Mouse (Mus musculus): ENCODE data around the gene Sult2a8. TPM values are rescaled to one million over a fixed set of nuclear protein-coding genes. Genes with fewer than 3 reads are reported as not detected.
A peak's percentile ranks its signal among the peaks of the same experiment; 100 is the strongest.
"Not testable (repeated sequence)": the region's sequence is repeated elsewhere in the genome, so short reads cannot be mapped to it uniquely, and the experiment has no call there.

Sult2a8 gene
- 19.8 and 22.7 TPM in 2 replicates for polyA plus RNA-seq (2015; fragmentation: Nextera tagmentation; extraction: Ambion mirVana)

- 58% methylated on average over 3 of the region's 3 CpGs for WGBS (ENCODE audit: insufficient replicate concordance)
- Histone ChIP-seq H3K9me3 (ENCODE audit: low read length) (no peaks in the 10 kb centered on the region), H3K4me2 (ENCODE audit: low read depth, low read length) (no peak within 1 kb of the TSS), H3K4me3 (ENCODE audit: low read depth, low read length) (no peak within 1 kb of the TSS), H3K9ac (replicated peaks) (no peak within 1 kb of the TSS), H3K36me3 (replicated peaks; ENCODE audit: insufficient read depth, low read length) (no peaks in the 10 kb centered on the region), H3K27ac (ENCODE audit: low read depth) (no peak within 1 kb of the TSS), H3K27me3 (ENCODE audit: insufficient read depth, low read length) (no peaks in the 10 kb centered on the region), H3K4me1 (ENCODE audit: insufficient read depth) (no peaks in the 10 kb centered on the region)
- TF ChIP-seq CTCF (IDR thresholded peaks at IDR 0.05; ENCODE audit: low read depth) = no peak
- TF ChIP-seq EP300 (IDR thresholded peaks at IDR 0.05; ENCODE audit: low read depth) = no peak
- no peak for ATAC-seq
- no peak for DNase-seq
These were observed at the start of gene Sult2a8 for GRCm38 (mm10) chr7:14446534-14446933. Gene Sult2a8 (minus strand): TSS chr7:14446769.

GRCm38 (mm10) chr7:14494130-14494529, 47.6 kb upstream of the Sult2a8 start, which contains the start of gene Sult2a7:
Gene Sult2a7 (minus strand): TSS chr7:14494230.
- no peaks in the 10 kb centered on the region for H3K9me3 ChIP-seq (ENCODE audit: low read length)
- H3K27me3 ChIP-seq (ENCODE audit: insufficient read depth, low read length) = no peaks in the 10 kb centered on the region
- no peaks in the 10 kb centered on the region for H3K36me3 ChIP-seq (replicated peaks; ENCODE audit: insufficient read depth, low read length)
- no peak for DNase-seq
- ATAC-seq = no peak
- no peaks in the 10 kb centered on the region for H3K4me1 ChIP-seq (ENCODE audit: insufficient read depth)
- TF ChIP-seq CTCF (IDR thresholded peaks at IDR 0.05; ENCODE audit: low read depth) (no peak), EP300 (IDR thresholded peaks at IDR 0.05; ENCODE audit: low read depth) (no peak)
- WGBS (ENCODE audit: insufficient replicate concordance) = 83% methylated on average over 4 of the region's 4 CpGs
- no peak within 1 kb of the TSS for H3K4me2 ChIP-seq (ENCODE audit: low read depth, low read length)
- H3K4me3 ChIP-seq (ENCODE audit: low read depth, low read length) = no peak within 1 kb of the TSS
- H3K27ac ChIP-seq (ENCODE audit: low read depth) = no peak within 1 kb of the TSS
- H3K9ac ChIP-seq (replicated peaks) = no peak within 1 kb of the TSS

- Histone ChIP-seq H3K36me3 (replicated peaks; ENCODE audit: insufficient read depth, low read length) (no peaks in the 10 kb centered on the region), H3K9ac (replicated peaks) (no peak overlapping the region), H3K27me3 (ENCODE audit: insufficient read depth, low read length) (no peaks in the 10 kb centered on the region), H3K9me3 (ENCODE audit: low read length) (no peaks in the 10 kb centered on the region), H3K4me3 (ENCODE audit: low read depth, low read length) (no peak overlapping the region), H3K4me2 (ENCODE audit: low read depth, low read length) (no peak overlapping the region), H3K27ac (ENCODE audit: low read depth) (no peak overlapping the region), H3K4me1 (ENCODE audit: insufficient read depth) (no peaks in the 10 kb centered on the region)
- ATAC-seq = no peak
- DNase-seq = no peak
- no peak for TF ChIP-seq EP300 (IDR thresholded peaks at IDR 0.05; ENCODE audit: low read depth)
- TF ChIP-seq CTCF (IDR thresholded peaks at IDR 0.05; ENCODE audit: low read depth) = no peak
- 59% methylated on average over 3 of the region's 3 CpGs for WGBS (ENCODE audit: insufficient replicate concordance)
These were observed 46.3 kb upstream of the Sult2a8 start for GRCm38 (mm10) chr7:14492886-14493285.

GRCm38 (mm10) chr7:14439581-14439980, 7.0 kb downstream of the Sult2a8 start:
- Histone ChIP-seq H3K4me2 (ENCODE audit: low read depth, low read length) (no peak overlapping the region), H3K27me3 (ENCODE audit: insufficient read depth, low read length) (no peaks in the 10 kb centered on the region), H3K9me3 (ENCODE audit: low read length) (no peaks in the 10 kb centered on the region), H3K36me3 (replicated peaks; ENCODE audit: insufficient read depth, low read length) (no peaks in the 10 kb centered on the region), H3K4me1 (ENCODE audit: insufficient read depth) (no peaks in the 10 kb centered on the region; the same call in 1 of the 2 replicates), H3K27ac (ENCODE audit: low read depth) (peak overlapping the region; percentile 92), H3K4me3 (ENCODE audit: low read depth, low read length) (no peak overlapping the region), H3K9ac (replicated peaks) (no peak overlapping the region)
- peak; percentile 28; the same call in 1 of the 2 replicates for ATAC-seq
- TF ChIP-seq EP300 (IDR thresholded peaks at IDR 0.05; ENCODE audit: low read depth) = peak; percentile 60
- no peak for TF ChIP-seq CTCF (IDR thresholded peaks at IDR 0.05; ENCODE audit: low read depth)
- DNase-seq = no peak

- Histone ChIP-seq H3K9ac (replicated peaks) (no peak overlapping the region), H3K36me3 (replicated peaks; ENCODE audit: insufficient read depth, low read length) (no peaks in the 10 kb centered on the region), H3K9me3 (ENCODE audit: low read length) (no peaks in the 10 kb centered on the region), H3K4me3 (ENCODE audit: low read depth, low read length) (no peak overlapping the region), H3K4me2 (ENCODE audit: low read depth, low read length) (no peak overlapping the region), H3K27me3 (ENCODE audit: insufficient read depth, low read length) (no peaks in the 10 kb centered on the region), H3K4me1 (ENCODE audit: insufficient read depth) (no peaks in the 10 kb centered on the region; the same call in 1 of the 2 replicates), H3K27ac (ENCODE audit: low read depth) (peak overlapping the region; percentile 92)
- WGBS (ENCODE audit: insufficient replicate concordance) = 46% methylated on average over 1 of the region's 1 CpGs
- TF ChIP-seq CTCF (IDR thresholded peaks at IDR 0.05; ENCODE audit: low read depth) (no peak), EP300 (IDR thresholded peaks at IDR 0.05; ENCODE audit: low read depth) (peak; percentile 94)
- ATAC-seq (peak; percentile 92), DNase-seq (no peak)
These were observed 8.1 kb downstream of the Sult2a8 start for GRCm38 (mm10) chr7:14438484-14438883.

- Histone ChIP-seq H3K4me2 (ENCODE audit: low read depth, low read length) (no peak overlapping the region), H3K9me3 (ENCODE audit: low read length) (no peaks in the 10 kb centered on the region), H3K27me3 (ENCODE audit: insufficient read depth, low read length) (no peaks in the 10 kb centered on the region), H3K4me1 (ENCODE audit: insufficient read depth) (no peaks in the 10 kb centered on the region; the same call in 1 of the 2 replicates), H3K36me3 (replicated peaks; ENCODE audit: insufficient read depth, low read length) (no peaks in the 10 kb centered on the region), H3K27ac (ENCODE audit: low read depth) (peak overlapping the region; percentile 92), H3K4me3 (ENCODE audit: low read depth, low read length) (no peak overlapping the region), H3K9ac (replicated peaks) (no peak overlapping the region)
- 55% methylated on average over 2 of the region's 2 CpGs for WGBS (ENCODE audit: insufficient replicate concordance)
- DNase-seq (no peak), ATAC-seq (peak; percentile 78)
- TF ChIP-seq EP300 (IDR thresholded peaks at IDR 0.05; ENCODE audit: low read depth) = no peak
These were observed 8.5 kb downstream of the Sult2a8 start for GRCm38 (mm10) chr7:14438029-14438428.

GRCm38 (mm10) chr7:14399363-14399762, 47.2 kb downstream of the Sult2a8 start:
- not testable (repeated sequence) for H3K36me3 ChIP-seq (replicated peaks; ENCODE audit: insufficient read depth, low read length); H3K27ac ChIP-seq (ENCODE audit: low read depth); H3K4me1 ChIP-seq (ENCODE audit: insufficient read depth); H3K9me3 ChIP-seq (ENCODE audit: low read length); DNase-seq; ATAC-seq; H3K4me2 ChIP-seq (ENCODE audit: low read depth, low read length); H3K9ac ChIP-seq (replicated peaks); H3K4me3 ChIP-seq (ENCODE audit: low read depth, low read length); H3K27me3 ChIP-seq (ENCODE audit: insufficient read depth, low read length)
